Mouse (Mus musculus): ENCODE data around the gene Prrg2.

DNA sequence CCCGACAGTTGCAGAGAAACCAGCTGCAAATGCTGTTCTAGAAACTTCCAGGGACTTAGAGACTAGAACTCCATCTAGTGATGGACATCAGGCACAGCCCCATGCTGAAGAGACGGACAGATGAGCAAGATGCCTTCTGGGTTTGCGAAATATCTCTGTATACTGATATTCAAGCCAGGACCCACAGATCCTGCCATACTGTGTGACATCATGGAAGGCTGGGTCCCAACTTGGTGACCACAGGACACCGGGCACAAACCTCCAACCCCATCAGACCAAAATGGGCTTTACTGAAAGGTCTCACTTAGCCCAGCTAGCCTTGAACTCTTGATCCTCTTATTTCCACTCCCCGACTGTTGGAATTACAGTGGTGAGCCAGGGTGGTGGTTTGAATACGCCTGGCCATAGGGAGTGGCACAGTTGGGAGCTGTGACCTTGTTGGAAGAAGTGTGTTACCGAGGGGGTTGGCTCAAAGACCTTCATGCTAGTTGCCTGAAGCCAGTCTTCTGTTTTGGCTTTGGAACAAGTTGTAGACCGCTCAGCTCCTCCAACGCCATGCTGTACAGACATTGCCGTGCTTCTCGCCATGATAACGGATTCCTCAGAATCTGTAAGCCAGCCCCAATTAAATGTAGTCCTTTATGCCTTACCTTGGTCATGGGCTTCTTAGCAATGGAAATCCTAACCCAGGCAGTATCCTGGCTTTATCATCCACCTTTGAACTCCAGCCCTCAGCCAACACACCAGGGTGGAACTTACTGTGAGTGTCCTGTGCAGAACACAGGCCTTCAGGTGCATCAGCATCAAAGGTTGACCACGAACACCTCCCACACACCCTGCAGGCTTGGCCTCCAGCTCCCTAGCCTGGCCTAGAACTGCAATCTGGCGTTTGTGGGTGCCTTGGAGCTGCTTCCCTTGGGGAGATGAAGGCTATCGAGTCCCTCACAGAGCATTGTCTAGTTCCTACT lies 37.9 kb downstream of the Prrg2 start:
- no peak for TF ChIP-seq EP300 (IDR thresholded peaks at IDR 0.05; ENCODE audit: low read depth)
- TF ChIP-seq CTCF (IDR thresholded peaks at IDR 0.05; ENCODE audit: low read depth): no peak

Measured in liver, postnatal 0 days (tissue).